Mouse (Mus musculus): Measurements from ENCODE around the gene Pnpla1. TPM values are rescaled to one million over a fixed set of nuclear protein-coding genes. Genes with fewer than 3 reads are reported as not detected.
"Not testable (repeated sequence)": the region's sequence is repeated elsewhere in the genome, so short reads cannot be mapped to it uniquely, and the experiment has no call there.

Pnpla1 gene
- polyA plus RNA-seq, 1 experiment from 2014 or later = 0.50 TPM

DNA sequence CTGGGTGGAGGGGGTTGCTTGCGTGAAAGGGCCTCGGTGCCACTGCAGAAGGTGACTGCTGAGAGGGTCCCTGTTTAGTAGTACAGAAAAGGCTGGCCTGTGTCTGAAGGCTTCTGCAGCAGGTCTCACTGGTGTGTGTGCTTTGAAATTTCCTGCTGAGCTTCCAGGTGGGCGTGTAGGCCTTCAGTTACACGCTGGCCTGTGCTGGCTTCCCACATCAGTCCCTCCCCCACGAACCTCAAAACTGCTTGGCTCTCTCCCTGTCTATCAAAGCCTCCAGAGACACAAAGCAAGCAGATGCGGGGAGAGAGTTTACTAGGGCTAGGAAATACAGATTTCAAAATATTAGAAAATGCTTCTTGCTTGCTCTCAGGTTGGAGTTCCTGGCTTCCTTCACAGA lies 33.3 kb upstream of the Pnpla1 start:
- WGBS = 70% methylated on average over 6 of the region's 6 CpGs
- no peaks in the 10 kb centered on the region for H3K27me3 ChIP-seq (replicated peaks)
- H3K36me3 ChIP-seq = peaks cover 63% of the 10 kb centered on the region
- no peak overlapping the region for H3K9ac ChIP-seq
- H3K9me3 ChIP-seq = no peaks in the 10 kb centered on the region
- H3K4me2 ChIP-seq = no peak overlapping the region
- H3K4me1 ChIP-seq = no peaks in the 10 kb centered on the region
- no peak for ATAC-seq (ENCODE audit: insufficient read depth, low FRiP score, low read depth)
- H3K4me3 ChIP-seq (replicated peaks) = no peak overlapping the region
- H3K27ac ChIP-seq = no peak overlapping the region

DNA sequence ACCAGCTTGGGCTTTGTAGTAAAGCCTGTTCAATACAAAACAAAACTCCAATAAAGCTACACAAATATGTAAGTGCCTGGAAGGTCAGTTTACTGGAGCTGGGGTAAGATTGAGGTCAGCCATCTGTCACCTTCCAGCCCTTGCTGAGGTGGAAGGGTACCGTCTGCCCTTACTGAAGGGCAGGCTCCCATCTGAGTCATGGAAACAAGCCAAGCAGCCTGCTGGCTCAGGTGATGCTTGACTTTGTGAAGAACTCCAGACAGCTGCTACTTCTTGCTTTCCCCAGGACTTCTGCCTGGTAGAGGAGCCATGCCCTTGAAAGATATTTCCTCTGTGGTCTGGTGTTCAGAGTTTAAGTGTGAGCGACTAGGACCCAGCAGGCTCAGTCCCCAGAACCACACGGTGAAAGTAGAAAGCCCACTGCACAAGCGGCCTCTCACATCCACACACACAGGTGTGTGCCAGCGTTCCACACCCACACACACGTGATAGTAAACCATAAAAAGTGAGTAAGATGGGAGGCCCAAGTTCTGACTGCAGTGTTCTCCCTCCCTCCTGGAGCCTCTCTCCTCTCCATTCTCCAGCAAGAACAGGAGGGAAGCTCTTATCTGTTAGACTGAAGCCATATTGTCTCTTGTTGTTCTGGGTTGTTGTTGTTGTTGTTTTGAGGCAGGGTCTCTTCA lies 32.7 kb upstream of the Pnpla1 start:
- Histone ChIP-seq H3K9me3 (no peaks in the 10 kb centered on the region), H3K27me3 (replicated peaks) (no peaks in the 10 kb centered on the region), H3K4me1 (no peaks in the 10 kb centered on the region), H3K36me3 (peaks cover 68% of the 10 kb centered on the region), H3K9ac (no peak overlapping the region), H3K4me3 (replicated peaks) (no peak overlapping the region), H3K4me2 (no peak overlapping the region), H3K27ac (no peak overlapping the region)
- WGBS = 81% methylated on average over 6 of the region's 6 CpGs
- ATAC-seq (ENCODE audit: insufficient read depth, low FRiP score, low read depth) = no peak

DNA sequence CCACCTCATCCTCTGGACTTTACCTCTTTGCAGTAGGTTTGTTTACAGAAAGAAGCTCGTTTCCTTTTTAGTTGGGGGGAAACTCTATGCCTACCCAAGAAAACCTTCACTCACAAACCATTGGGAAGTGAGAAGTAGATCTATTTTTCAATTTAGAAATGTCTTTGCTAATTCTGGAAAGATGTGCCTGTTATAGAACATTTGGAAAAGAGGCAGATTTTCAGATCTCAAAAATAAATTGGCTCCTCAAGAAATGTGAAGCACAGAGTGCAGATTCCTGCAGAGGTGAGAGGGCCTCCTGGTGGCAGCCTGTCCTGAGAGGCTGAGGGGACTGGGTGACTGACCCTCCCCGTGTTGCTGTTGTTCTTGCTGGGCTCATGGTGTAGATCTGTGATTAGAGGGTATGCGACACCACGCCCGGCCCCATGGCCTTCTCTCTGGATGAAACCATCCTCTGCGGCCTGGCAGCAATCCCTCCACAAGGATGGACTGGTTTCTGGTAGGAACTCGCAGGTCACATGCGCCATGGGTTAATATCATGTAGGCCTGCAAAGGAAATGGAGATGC lies 30.5 kb upstream of the Pnpla1 start:
- Histone ChIP-seq H3K4me3 (replicated peaks) (no peak overlapping the region), H3K4me1 (no peaks in the 10 kb centered on the region), H3K9ac (no peak overlapping the region), H3K36me3 (peaks cover 68% of the 10 kb centered on the region), H3K4me2 (no peak overlapping the region), H3K9me3 (no peaks in the 10 kb centered on the region), H3K27ac (no peak overlapping the region), H3K27me3 (replicated peaks) (no peaks in the 10 kb centered on the region)
- 87% methylated on average over 8 of the region's 8 CpGs for WGBS
- no peak for ATAC-seq (ENCODE audit: insufficient read depth, low FRiP score, low read depth)

DNA sequence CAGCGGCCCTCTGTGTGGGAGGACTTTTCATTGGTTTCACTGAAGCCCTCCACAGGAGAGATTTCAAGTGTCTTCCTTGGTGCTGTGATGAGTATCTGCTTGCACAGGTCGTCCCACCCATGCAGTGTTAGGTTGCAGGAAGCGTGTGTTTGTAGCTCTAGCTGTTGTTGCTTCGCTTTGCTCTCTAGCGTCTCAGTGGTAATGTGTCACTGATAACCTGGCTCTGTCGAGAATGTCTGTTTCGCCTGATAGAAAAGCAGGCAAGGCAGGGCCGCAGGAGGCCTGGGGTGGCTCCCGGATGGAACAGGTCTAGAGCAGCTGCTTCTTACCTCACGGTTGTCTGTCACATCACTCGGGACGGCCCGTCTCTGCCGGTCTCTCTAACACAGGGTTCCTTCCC lies 29.1 kb upstream of the Pnpla1 start:
- Histone ChIP-seq H3K27me3 (replicated peaks) (no peaks in the 10 kb centered on the region), H3K9ac (no peak overlapping the region), H3K9me3 (no peaks in the 10 kb centered on the region), H3K4me1 (no peaks in the 10 kb centered on the region), H3K27ac (no peak overlapping the region), H3K36me3 (peaks cover 70% of the 10 kb centered on the region), H3K4me2 (no peak overlapping the region; the same call in 1 of the 2 replicates), H3K4me3 (replicated peaks) (no peak overlapping the region)
- ATAC-seq (ENCODE audit: insufficient read depth, low FRiP score, low read depth) = peak; percentile 85; the same call in 1 of the 2 replicates
- WGBS = 81% methylated on average over 14 of the region's 14 CpGs

GRCm38 (mm10) chr17:28831065-28831464 lies 27.1 kb upstream of the Pnpla1 start:
- no peak for ATAC-seq (ENCODE audit: insufficient read depth, low FRiP score, low read depth)

DNA sequence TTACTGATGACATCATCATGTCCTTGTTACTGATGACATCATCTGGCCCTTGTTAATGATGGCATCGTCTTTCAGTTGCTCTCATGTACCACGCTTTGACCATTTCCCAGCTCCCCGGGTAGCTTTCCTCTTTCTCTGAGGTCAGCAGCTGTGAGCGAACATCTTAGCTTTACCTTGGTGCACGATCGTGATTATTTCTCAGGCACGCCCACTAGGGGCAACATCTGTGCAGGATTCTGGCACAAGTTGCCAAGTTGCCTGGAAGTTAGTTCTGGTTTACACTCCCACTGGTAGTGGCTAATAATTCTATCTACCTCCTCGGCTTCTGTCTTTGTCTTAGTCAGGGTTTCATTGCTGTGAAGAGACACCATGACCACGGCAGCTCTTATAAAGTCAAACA lies 26.2 kb upstream of the Pnpla1 start:
- ATAC-seq (ENCODE audit: insufficient read depth, low FRiP score, low read depth) = no peak
- Histone ChIP-seq H3K9me3 (no peaks in the 10 kb centered on the region), H3K4me3 (replicated peaks) (no peak overlapping the region), H3K27me3 (replicated peaks) (no peaks in the 10 kb centered on the region), H3K4me1 (no peaks in the 10 kb centered on the region), H3K9ac (no peak overlapping the region), H3K27ac (no peak overlapping the region), H3K4me2 (no peak overlapping the region), H3K36me3 (peaks cover 77% of the 10 kb centered on the region)
- WGBS = 80% methylated on average over 9 of the region's 9 CpGs

More at GRCm38 (mm10) chr17:28831065-28831464, 27.1 kb upstream of the Pnpla1 start:
- Histone ChIP-seq H3K9me3 (no peaks in the 10 kb centered on the region), H3K4me3 (replicated peaks) (no peak overlapping the region), H3K27me3 (replicated peaks) (no peaks in the 10 kb centered on the region), H3K9ac (no peak overlapping the region), H3K36me3 (peaks cover 76% of the 10 kb centered on the region), H3K4me2 (no peak overlapping the region), H3K4me1 (no peaks in the 10 kb centered on the region), H3K27ac (no peak overlapping the region)
- WGBS = 72% methylated on average over 8 of the region's 8 CpGs

DNA sequence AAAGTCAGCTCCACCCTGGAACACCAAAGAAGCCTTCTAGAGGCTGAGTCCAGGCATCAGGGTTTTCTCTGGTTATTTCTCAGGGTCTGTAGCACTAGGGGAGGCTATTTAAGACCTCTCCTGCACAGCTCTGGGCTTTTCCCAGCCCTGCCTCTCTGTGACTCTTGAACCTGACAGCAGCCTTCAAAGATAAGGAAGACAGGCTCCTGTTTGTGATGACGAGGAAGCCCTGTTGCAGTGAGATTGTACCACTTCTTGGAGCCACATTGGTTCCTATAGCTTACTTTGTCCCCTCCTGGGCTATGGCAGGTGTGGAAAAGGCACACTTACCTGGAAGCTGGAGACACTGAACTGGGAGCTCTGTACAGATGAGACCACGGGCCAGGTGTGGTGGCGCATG lies 25.3 kb upstream of the Pnpla1 start:
- Histone ChIP-seq H3K27me3 (replicated peaks) (no peaks in the 10 kb centered on the region), H3K36me3 (peaks cover 81% of the 10 kb centered on the region), H3K4me3 (replicated peaks) (no peak overlapping the region), H3K9me3 (no peaks in the 10 kb centered on the region), H3K27ac (no peak overlapping the region), H3K4me1 (no peaks in the 10 kb centered on the region), H3K4me2 (no peak overlapping the region), H3K9ac (no peak overlapping the region)
- WGBS = 87% methylated on average over 3 of the region's 3 CpGs
- peak; percentile 14; the same call in 1 of the 2 replicates for ATAC-seq (ENCODE audit: insufficient read depth, low FRiP score, low read depth)

DNA sequence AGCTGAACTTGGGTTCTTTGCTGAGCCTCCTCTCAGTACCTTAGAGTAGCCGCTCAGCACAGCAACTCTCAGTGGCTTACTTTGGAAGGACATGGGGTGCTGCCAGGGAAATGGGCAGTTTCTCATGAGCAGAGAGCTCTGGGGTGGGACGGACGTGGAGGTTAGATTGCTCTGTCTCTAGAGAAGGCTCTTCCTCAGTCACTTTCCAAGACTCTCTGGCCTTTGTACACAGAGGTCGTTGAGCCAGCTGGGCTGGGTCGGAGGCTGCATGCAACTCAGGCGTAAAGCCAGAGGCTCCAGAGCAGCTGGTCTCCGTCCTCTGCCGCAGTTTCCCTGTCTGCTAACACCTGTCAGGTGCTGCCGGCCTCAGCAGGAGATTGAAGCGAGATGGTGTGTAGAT lies 23.5 kb upstream of the Pnpla1 start:
- H3K4me2 ChIP-seq = no peak overlapping the region
- no peak overlapping the region for H3K9ac ChIP-seq
- ATAC-seq (ENCODE audit: insufficient read depth, low FRiP score, low read depth) = no peak
- 53% methylated on average over 10 of the region's 10 CpGs for WGBS
- no peaks in the 10 kb centered on the region for H3K4me1 ChIP-seq
- H3K27ac ChIP-seq = no peak overlapping the region
- H3K27me3 ChIP-seq (replicated peaks) = no peaks in the 10 kb centered on the region
- no peaks in the 10 kb centered on the region for H3K9me3 ChIP-seq
- peaks cover 81% of the 10 kb centered on the region for H3K36me3 ChIP-seq
- H3K4me3 ChIP-seq (replicated peaks) = no peak overlapping the region

DNA sequence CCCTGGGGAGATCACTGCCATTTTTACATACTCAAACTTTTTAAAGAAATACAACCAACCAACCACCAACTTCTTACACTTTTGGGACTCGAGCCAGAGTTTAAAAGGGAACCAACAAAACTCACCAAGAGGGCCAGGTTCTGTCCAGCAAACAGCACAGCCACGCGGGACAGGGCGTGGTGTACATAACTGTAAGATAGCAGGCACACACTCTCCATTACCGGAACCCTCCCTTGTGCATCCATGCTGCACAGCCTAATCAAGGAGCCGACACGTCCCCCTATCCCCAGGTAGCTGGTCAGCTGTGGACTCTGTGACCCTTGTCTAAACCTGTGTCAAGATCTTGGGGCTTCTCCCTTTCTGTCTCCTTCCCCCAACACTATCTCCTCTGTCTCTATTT lies 20.4 kb upstream of the Pnpla1 start:
- 90% methylated on average over 7 of the region's 7 CpGs for WGBS
- H3K4me2 ChIP-seq = no peak overlapping the region
- H3K36me3 ChIP-seq = peaks cover 53% of the 10 kb centered on the region
- no peak overlapping the region for H3K9ac ChIP-seq
- no peak overlapping the region for H3K27ac ChIP-seq
- H3K4me3 ChIP-seq (replicated peaks) = no peak overlapping the region
- 0 out of 2 replicates have a peak, but pooled peaks have one; percentile 50 for ATAC-seq (ENCODE audit: insufficient read depth, low FRiP score, low read depth)
- no peaks in the 10 kb centered on the region for H3K27me3 ChIP-seq (replicated peaks)
- H3K4me1 ChIP-seq = no peaks in the 10 kb centered on the region
- H3K9me3 ChIP-seq = no peaks in the 10 kb centered on the region

GRCm38 (mm10) chr17:28841947-28842346 lies 16.3 kb upstream of the Pnpla1 start:
- peaks cover 21% of the 10 kb centered on the region for H3K36me3 ChIP-seq
- not testable (repeated sequence) for H3K4me1 ChIP-seq; H3K9ac ChIP-seq; ATAC-seq (ENCODE audit: insufficient read depth, low FRiP score, low read depth); H3K27me3 ChIP-seq (replicated peaks); H3K4me3 ChIP-seq (replicated peaks); H3K4me2 ChIP-seq; H3K27ac ChIP-seq; H3K9me3 ChIP-seq
- 96% methylated on average over 4 of the region's 4 CpGs for WGBS

DNA sequence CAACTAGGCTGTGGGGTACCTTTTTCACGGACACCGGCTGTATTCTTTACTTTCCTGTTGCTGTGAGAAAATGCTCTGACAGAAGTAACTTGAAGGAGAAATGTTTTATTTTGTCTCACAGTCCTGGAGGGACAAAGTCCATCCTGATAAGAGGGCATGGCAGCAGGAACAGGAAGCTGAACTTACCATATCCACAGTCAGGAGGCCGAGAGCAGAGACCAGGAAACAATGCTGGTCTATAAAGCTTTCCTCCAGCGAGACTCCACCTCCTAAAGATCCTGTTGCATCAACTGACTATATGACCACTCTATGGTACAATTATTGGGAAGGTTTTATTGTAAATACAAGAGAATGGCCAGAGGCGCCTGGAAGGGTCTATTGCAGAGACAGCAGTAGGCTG lies 14.5 kb upstream of the Pnpla1 start:
- Histone ChIP-seq H3K27ac (no peak overlapping the region), H3K4me1 (peaks cover 4% of the 10 kb centered on the region; the same call in 1 of the 2 replicates), H3K4me2 (no peak overlapping the region), H3K27me3 (replicated peaks) (no peaks in the 10 kb centered on the region), H3K4me3 (replicated peaks) (no peak overlapping the region), H3K9me3 (no peaks in the 10 kb centered on the region), H3K9ac (no peak overlapping the region), H3K36me3 (peaks cover 7% of the 10 kb centered on the region)
- no peak for ATAC-seq (ENCODE audit: insufficient read depth, low FRiP score, low read depth)
- 77% methylated on average over 5 of the region's 5 CpGs for WGBS

- 41% methylated on average over 11 of the region's 11 CpGs for WGBS
- H3K4me3 ChIP-seq (replicated peaks) = no peak overlapping the region
- peak overlapping the region; percentile 21; the same call in 1 of the 2 replicates for H3K4me2 ChIP-seq
These were observed 11.1 kb upstream of the Pnpla1 start for GRCm38 (mm10) chr17:28846974-28847617.

More at GRCm38 (mm10) chr17:28846974-28847617, 11.1 kb upstream of the Pnpla1 start:
- Histone ChIP-seq H3K27ac (peak overlapping the region; percentile 73), H3K27me3 (replicated peaks) (no peaks in the 10 kb centered on the region), H3K9me3 (no peaks in the 10 kb centered on the region), H3K36me3 (no peaks in the 10 kb centered on the region), H3K9ac (no peak overlapping the region), H3K4me1 (peaks cover 4% of the 10 kb centered on the region; the same call in 1 of the 2 replicates)
- ATAC-seq (ENCODE audit: insufficient read depth, low FRiP score, low read depth) = peak; percentile 78

Data from stomach, embryonic 15.5 days (tissue).